Mouse (Mus musculus) thymus, postnatal 25 days (tissue): ENCODE data around the gene Hint3.
"Not testable (repeated sequence)": the region's sequence is repeated elsewhere in the genome, so short reads cannot be mapped to it uniquely, and the experiment has no call there.

Source experiments
- DNase-seq: peaks from one replicate; pipeline ENCODE4 v3.0.0; 2022

The Hint3 gene

GRCm38 (mm10) chr10:30629513-30629912 is at the start of gene Hint3:
Gene Hint3 (minus strand): TSS chr10:30629632.
- no peak for DNase-seq

- DNase-seq, result no peak
Observed at GRCm38 (mm10) chr10:30678051-30678450, 48.6 kb upstream of the Hint3 start.

- DNase-seq, result no peak
Observed at GRCm38 (mm10) chr10:30674825-30675224, 45.4 kb upstream of the Hint3 start.

- no peak for DNase-seq
Observed at GRCm38 (mm10) chr10:30666580-30666979, 37.1 kb upstream of the Hint3 start.

- DNase-seq, result no peak
Observed at GRCm38 (mm10) chr10:30660564-30661328, 31.3 kb upstream of the Hint3 start.

GRCm38 (mm10) chr10:30655655-30656054 is 26.2 kb upstream of the Hint3 start:
- peak; percentile 17 for DNase-seq

GRCm38 (mm10) chr10:30647681-30648080 is 18.2 kb upstream of the Hint3 start:
- DNase-seq, result no peak

- DNase-seq, result no peak
Observed at GRCm38 (mm10) chr10:30638216-30638615, 8.8 kb upstream of the Hint3 start.

- not testable (repeated sequence) for DNase-seq
Observed at GRCm38 (mm10) chr10:30636474-30637154, 7.2 kb upstream of the Hint3 start.

GRCm38 (mm10) chr10:30632718-30633117 is 3.3 kb upstream of the Hint3 start:
- no peak for DNase-seq

- no peak for DNase-seq
Observed at GRCm38 (mm10) chr10:30629977-30630376, 545 bp upstream of the Hint3 start.

- DNase-seq, result not testable (repeated sequence)
Observed at GRCm38 (mm10) chr10:30628444-30628843, 988 bp downstream of the Hint3 start.

- DNase-seq, result no peak
Observed at GRCm38 (mm10) chr10:30627548-30627947, 1.9 kb downstream of the Hint3 start.

- DNase-seq, result no peak
Observed at GRCm38 (mm10) chr10:30624161-30625019, 5.0 kb downstream of the Hint3 start.

- DNase-seq, result no peak
Observed at GRCm38 (mm10) chr10:30622928-30623327, 6.5 kb downstream of the Hint3 start.

- no peak for DNase-seq
Observed at GRCm38 (mm10) chr10:30618918-30619210, 10.6 kb downstream of the Hint3 start.

- peak; percentile 98 for DNase-seq
Observed at GRCm38 (mm10) chr10:30618091-30618917, 11.1 kb downstream of the Hint3 start.

GRCm38 (mm10) chr10:30613039-30613438 is 16.4 kb downstream of the Hint3 start:
- no peak for DNase-seq

GRCm38 (mm10) chr10:30609614-30610013 is 19.8 kb downstream of the Hint3 start:
- DNase-seq, result no peak

GRCm38 (mm10) chr10:30608109-30608508 is 21.3 kb downstream of the Hint3 start:
- no peak for DNase-seq

GRCm38 (mm10) chr10:30600542-30600966 is 28.9 kb downstream of the Hint3 start, which contains the start of gene Trmt11:
Gene Trmt11 (minus strand): TSS chr10:30600749.
- DNase-seq, result peak; percentile 87

- DNase-seq, result no peak
Observed at GRCm38 (mm10) chr10:30600094-30600534, 29.3 kb downstream of the Hint3 start.
